ENCODE assay signal across 8 mouse cellular contexts in genomic region chr4:150132692-150133271, GRCm38 (mm10). TPM values are rescaled to one million over a fixed set of nuclear protein-coding genes. Genes with fewer than 3 reads are reported as not detected.
DNase-seq lines count a peak whose midpoint lies in the region; ATAC-seq and TF ChIP-seq lines count a peak whose summit lies in the region.

No protein-coding gene starts in this region.

- no peak overlapping the region for H3K27ac ChIP-seq in CH12.LX (ENCODE audit: insufficient read depth, low read depth)
- H3K27ac ChIP-seq in limb, embryonic 13.5 days = no peak overlapping the region

- 29% methylated on average over 24 of the region's 24 CpGs for WGBS in limb, embryonic 13.5 days

- no peaks in the 10 kb centered on the region for H3K36me3 ChIP-seq in CH12.LX (replicated peaks in 1 of 2; ENCODE audit: control insufficient read depth in 1 of 2, insufficient read depth in 1 of 2, low read length in 1 of 2)
- H3K36me3 ChIP-seq in limb, embryonic 13.5 days = no peaks in the 10 kb centered on the region
- H3K36me3 ChIP-seq in myocyte (ENCODE audit: control insufficient read depth, insufficient read depth) = no peaks in the 10 kb centered on the region

- in situ Hi-C loops in CH12.LX (cut with MboI; ENCODE audit: low pct_ligation_motif_present, low pct_unique_long_range_greater_than_20kb, low sequenced_read_pairs) = no loop called here

- TF ChIP-seq RAD21 in CH12.LX (IDR thresholded peaks at IDR 0.05; ENCODE audit: low read depth, low read length) = no peak

- peak overlapping the region; percentile 12 to 65 (median 41) for H3K4me3 ChIP-seq in CH12.LX (replicated peaks in 1 of 3; ENCODE audit: low read depth in 2 of 3, low read length in 2 of 3, poor library complexity in 1 of 3)
- H3K4me3 ChIP-seq in limb, embryonic 13.5 days = peak overlapping the region; percentile 27
- no peak overlapping the region for H3K4me3 ChIP-seq in myocyte

- peak overlapping the region; percentile 32; the same call in 1 of the 2 replicates for H3K9ac ChIP-seq in CH12.LX (ENCODE audit: insufficient read depth, low read depth)
- H3K9ac ChIP-seq in limb, embryonic 13.5 days = 0 out of 2 replicates have a peak overlapping the region, but pooled peaks have one; percentile 19

- no peaks in the 10 kb centered on the region for H3K27me3 ChIP-seq in CH12.LX (replicated peaks)
- no peaks in the 10 kb centered on the region for H3K27me3 ChIP-seq in limb, embryonic 13.5 days
- no peaks in the 10 kb centered on the region for H3K27me3 ChIP-seq in myocyte (ENCODE audit: control insufficient read depth, insufficient read depth, insufficient read length)

- DNase-seq in CH12.LX (ENCODE audit: extremely low read depth) = no peak
- peak; percentile 57 for DNase-seq in adrenal gland, adult 8-10 months
- DNase-seq in heart, postnatal 4 days = peak; percentile 23
- no peak for DNase-seq in spleen, adult 12 weeks (ENCODE audit: low spot score)
- no peak for DNase-seq in frontal cortex, postnatal 36 days (ENCODE audit: low spot score in 2 of 2)
- no peak for DNase-seq in spleen, postnatal 4 days (ENCODE audit: low spot score in 2 of 2)

- TF ChIP-seq POLR2A in CH12.LX (IDR thresholded peaks at IDR 0.05; ENCODE audit: low read depth, low read length) (no peak), myocyte (IDR thresholded peaks at IDR 0.05; ENCODE audit: insufficient read length, low read depth) (no peak)

- ATAC-seq in limb, embryonic 13.5 days (ENCODE audit: low FRiP score, low read depth) = no peak

- no peak for TF ChIP-seq EP300 in CH12.LX (IDR thresholded peaks at IDR 0.05; ENCODE audit: low read length)

- H3ac ChIP-seq in myocyte (ENCODE audit: control insufficient read depth, insufficient read length) = no peak overlapping the region

- dilution Hi-C loops in CH12.LX (cut with MboI; ENCODE audit: extremely low pct_ligation_motif_present, extremely low pct_unique_long_range_greater_than_20kb, low sequenced_read_pairs) = no loop called here

- H3K4me1 ChIP-seq in CH12.LX (ENCODE audit: control insufficient read depth in 1 of 2, insufficient read depth in 2 of 2) = peaks cover 14 to 47% of the 10 kb centered on the region in 2 experiments
- peaks cover 13% of the 10 kb centered on the region for H3K4me1 ChIP-seq in limb, embryonic 13.5 days

- TF ChIP-seq CTCF in CH12.LX (conservative IDR thresholded peaks at IDR 0.05 in 1 of 2, IDR thresholded peaks at IDR 0.05 in 1 of 2; ENCODE audit: low read depth in 2 of 2, low read length in 2 of 2) = no peak

- no peaks in the 10 kb centered on the region for H3K9me3 ChIP-seq in CH12.LX (replicated peaks; ENCODE audit: low read length)
- no peaks in the 10 kb centered on the region for H3K9me3 ChIP-seq in limb, embryonic 13.5 days

- H3K79me2 ChIP-seq in CH12.LX (replicated peaks; ENCODE audit: control insufficient read depth, extremely low read depth, insufficient read depth, poor library complexity, severe bottlenecking) (no peaks in the 10 kb centered on the region), myocyte (ENCODE audit: control insufficient read depth, insufficient read depth) (no peaks in the 10 kb centered on the region)

- H3K4me2 ChIP-seq in CH12.LX (ENCODE audit: insufficient read depth, low read depth, poor library complexity, severe bottlenecking) = peak overlapping the region; percentile 93
- H3K4me2 ChIP-seq in limb, embryonic 13.5 days (replicated peaks) = peak overlapping the region; percentile 55
- peak overlapping the region; percentile 56 for H3K4me2 ChIP-seq in myocyte (ENCODE audit: low read depth)

TF ChIP-seq in CH12.LX, 34 proteins besides CTCF, POLR2A, EP300 and RAD21:
- TF ChIP-seq SMC3 (IDR thresholded peaks at IDR 0.05; ENCODE audit: low read depth, low read length) (no peak), MYC (IDR thresholded peaks at IDR 0.05; ENCODE audit: low read depth, low read length) (peak; percentile 95), USF2 (conservative IDR thresholded peaks at IDR 0.05; ENCODE audit: low read depth, low read length) (no peak), BHLHE40 (IDR thresholded peaks at IDR 0.05; ENCODE audit: low read depth, low read length) (peak; percentile 88), RCOR1 (conservative IDR thresholded peaks at IDR 0.05; ENCODE audit: low read depth, low read length) (no peak), MAX (IDR thresholded peaks at IDR 0.05; ENCODE audit: low read length) (peak; percentile 95), TBP (conservative IDR thresholded peaks at IDR 0.05; ENCODE audit: low read depth, low read length) (no peak), MXI1 (IDR thresholded peaks at IDR 0.05; ENCODE audit: low read depth, low read length) (peak; percentile 96), TCF12 (IDR thresholded peaks at IDR 0.05; ENCODE audit: low read depth, low read length) (no peak), ETS1 (conservative IDR thresholded peaks at IDR 0.05; ENCODE audit: low read depth, low read length) (no peak)

TF ChIP-seq in myocyte, 11 proteins besides CTCF, POLR2A, EP300 and RAD21:
- TF ChIP-seq MYOG (IDR thresholded peaks at IDR 0.05; ENCODE audit: control insufficient read depth in 1 of 3, insufficient read depth in 1 of 3, insufficient read length in 2 of 3, low read depth in 2 of 3) (peak in 1 of 3 experiments; percentile 54), REST (IDR thresholded peaks at IDR 0.05; ENCODE audit: insufficient read depth, insufficient read length) (no peak)

RNA-seq across cellular contexts. Expression of gene Slc2a5, which starts 13.7 kb away (rescaled TPM):
- 0.38 and 1.4 TPM in 2 replicates for total RNA-seq in CH12.LX (2012; rRNA removed)
- 0.70 and 0.81 TPM in 2 replicates for total RNA-seq in CH12.LX (2014; rRNA removed)
- 1.1 and 1.5 TPM in 2 replicates for polyA plus RNA-seq in CH12.LX (2012; ENCODE audit: insufficient read length, low read depth)
- total RNA-seq in adrenal gland, adult 8-10 months (2022) = 1 to 10 TPM in 2 of 4 experiments, under 1 TPM in 2; 0.45 to 3.3 (median 1.3) TPM
- under 1 TPM; 0.36 to 0.61 TPM for total RNA-seq in heart, postnatal 4 days (2021)
- polyA plus RNA-seq in limb, embryonic 13.5 days (2015; fragmentation: Nextera tagmentation; extraction: Ambion mirVana) = 2.2 TPM in 2 replicates
- 0.24 TPM for polyA plus RNA-seq in myocyte (2012; fragmentation: generic; extraction: Trizol)

RNA-seq across cellular contexts. Expression of gene Slc2a7, which starts 16.0 kb away (rescaled TPM):
- total RNA-seq in CH12.LX (2012; rRNA removed) (0.13 TPM in 1 of 2 replicates, not detected in the other), CH12.LX (2014; rRNA removed) (not detected in 2 replicates)
- polyA plus RNA-seq in CH12.LX (2012; ENCODE audit: insufficient read length, low read depth) (0.14 TPM in 1 of 2 replicates, not detected in the other), myocyte (2012; fragmentation: generic; extraction: Trizol) (not detected)
- not detected for total RNA-seq in adrenal gland, adult 8-10 months (2022)
- not detected for total RNA-seq in heart, postnatal 4 days (2021)
- not detected in 2 replicates for polyA plus RNA-seq in limb, embryonic 13.5 days (2015; fragmentation: Nextera tagmentation; extraction: Ambion mirVana)

RNA-seq across cellular contexts. Expression of gene Gpr157, which starts 45.6 kb away (rescaled TPM):
- total RNA-seq in CH12.LX (2012; rRNA removed) (1.3 and 2.8 TPM in 2 replicates), CH12.LX (2014; rRNA removed) (2.3 and 2.6 TPM in 2 replicates)
- polyA plus RNA-seq in CH12.LX (2012; ENCODE audit: insufficient read length, low read depth) (3.1 and 3.5 TPM in 2 replicates), myocyte (2012; fragmentation: generic; extraction: Trizol) (1.6 TPM)
- total RNA-seq in adrenal gland, adult 8-10 months (2022) = 1 to 10 TPM; 1.4 to 3.3 (median 2.3) TPM
- 10 to 100 TPM; 14.1 to 19.8 TPM for total RNA-seq in heart, postnatal 4 days (2021)
- polyA plus RNA-seq in limb, embryonic 13.5 days (2015; fragmentation: Nextera tagmentation; extraction: Ambion mirVana) = 1.2 TPM in 2 replicates

Comparison
In these comparisons a context has a peak if more than half of its experiments do, and no peak if none do; other contexts are left out.
1. DNase-seq: peak in adrenal gland, adult 8-10 months (single experiment) and heart, postnatal 4 days (single experiment); none in CH12.LX (single experiment), spleen, adult 12 weeks (single experiment), frontal cortex, postnatal 36 days (0 of 2) and spleen, postnatal 4 days (0 of 2).
2. Peak in every context shown above with its lines, with median percentiles within 50 percentile points of each other: H3K4me2 ChIP-seq.